Mouse (Mus musculus) CH12.LX (cell line): ENCODE data around the gene Rad54l2. TPM values are rescaled to one million over a fixed set of nuclear protein-coding genes. Genes with fewer than 3 reads are reported as not detected.

Source experiments
- DNase-seq: peaks from one replicate; pipeline ENCODE4 v3.0.0-alpha.2; 2013; ENCODE audit errors: extremely low read depth
- H3K27ac ChIP-seq: 2 replicates; pipeline ENCODE4 v1.5.1; 2012; ENCODE audit warnings: low read depth, mild to moderate bottlenecking, control low read depth, moderate library complexity; ENCODE audit not compliant: insufficient read depth
- H3K27me3 ChIP-seq: replicated peaks from 2 replicates; pipeline ENCODE3; 2012; ENCODE audit warnings: inconsistent platforms
- H3K36me3 ChIP-seq, 2 experiments: replicated peaks in 1 of 2; 2 replicates each; pipeline versions ENCODE3 to v1.6.1; 2012; ENCODE audit warnings: inconsistent platforms in 1 of 2, low read length in 1 of 2, mild to moderate bottlenecking in 1 of 2, mixed read lengths in 1 of 2, moderate library complexity in 1 of 2; ENCODE audit not compliant: control insufficient read depth in 1 of 2, insufficient read depth in 1 of 2
- H3K4me1 ChIP-seq, 2 experiments: 2 replicates each; pipeline ENCODE4 v1.6.1; 2012; ENCODE audit warnings: inconsistent platforms in 1 of 2, moderate library complexity in 1 of 2; ENCODE audit not compliant: insufficient read depth in 2 of 2, control insufficient read depth in 1 of 2
- H3K4me2 ChIP-seq: 2 replicates; pipeline ENCODE4 v1.6.1; 2012; ENCODE audit warnings: low read depth, mild to moderate bottlenecking, control low read depth; ENCODE audit not compliant: poor library complexity, insufficient read depth, severe bottlenecking
- H3K4me3 ChIP-seq, 3 experiments: fragments of 150-350 bp in 1 of 3; sonication (generic) in 1 of 3; replicated peaks in 1 of 3; 2 replicates each; pipeline versions ENCODE3 to v1.5.1; 2011 to 2012; ENCODE audit warnings: low read depth in 2 of 3, low read length in 2 of 3, mild to moderate bottlenecking in 2 of 3, moderate library complexity in 2 of 3, control low read depth in 1 of 3, improper control_type of control experiment in 1 of 3, inconsistent platforms in 1 of 3, mixed read lengths in 1 of 3; ENCODE audit not compliant: poor library complexity in 1 of 3
- H3K79me2 ChIP-seq: replicated peaks from 2 replicates; pipeline ENCODE4 v1.6.1; 2012; ENCODE audit warnings: mild to moderate bottlenecking, moderate library complexity; ENCODE audit not compliant: control insufficient read depth, poor library complexity, insufficient read depth, severe bottlenecking; ENCODE audit errors: extremely low read depth
- H3K9ac ChIP-seq: 2 replicates; pipeline ENCODE4 v1.6.1; 2012; ENCODE audit warnings: low read depth, mild to moderate bottlenecking, control low read depth, moderate library complexity; ENCODE audit not compliant: insufficient read depth
- H3K9me3 ChIP-seq: replicated peaks from 2 replicates; pipeline ENCODE3; 2012; ENCODE audit warnings: low read length, inconsistent platforms, mixed read lengths
- BHLHE40 ChIP-seq: IDR thresholded peaks from 2 replicates; pipeline ENCODE4 v1.6.1; 2011; ENCODE audit warnings: mild to moderate bottlenecking, low read depth, low read length, improper control_type of control experiment
- CHD2 ChIP-seq: IDR thresholded peaks from 2 replicates; pipeline ENCODE4 v1.6.1; 2011; ENCODE audit warnings: low read length, improper control_type of control experiment
- CTCF ChIP-seq, 2 experiments: IDR thresholded peaks in 1 of 2; conservative IDR thresholded peaks in 1 of 2; 2 replicates each; pipeline ENCODE4 v1.5.1; 2011 to 2012; ENCODE audit warnings: low read depth in 2 of 2, low read length in 2 of 2, improper control_type of control experiment in 1 of 2, inconsistent platforms in 1 of 2, mild to moderate bottlenecking in 1 of 2, moderate library complexity in 1 of 2
- HCFC1 ChIP-seq: IDR thresholded peaks from 2 replicates; pipeline ENCODE4 v1.6.1; 2012; ENCODE audit warnings: low read depth, mild to moderate bottlenecking, inconsistent platforms, low read length, improper control_type of control experiment
- IRF4 ChIP-seq: IDR thresholded peaks from 2 replicates; pipeline ENCODE4 v1.6.1; 2014; ENCODE audit warnings: low read depth, mild to moderate bottlenecking, inconsistent platforms, low read length, improper control_type of control experiment
- KAT2A ChIP-seq: IDR thresholded peaks from 2 replicates; pipeline ENCODE4 v1.6.1; 2012; ENCODE audit warnings: low read length, improper control_type of control experiment, inconsistent platforms; ENCODE audit not compliant: insufficient replicate concordance
- MAX ChIP-seq: IDR thresholded peaks from 2 replicates; pipeline ENCODE4 v1.6.1; 2011; ENCODE audit warnings: low read length, improper control_type of control experiment
- MEF2A ChIP-seq: IDR thresholded peaks from 2 replicates; pipeline ENCODE4 v1.6.1; 2014; ENCODE audit warnings: low read depth, mild to moderate bottlenecking, inconsistent platforms, low read length, improper control_type of control experiment, borderline replicate concordance
- MYC ChIP-seq: IDR thresholded peaks from 2 replicates; pipeline ENCODE4 v1.6.1; 2011; ENCODE audit warnings: low read depth, mild to moderate bottlenecking, improper control_type of control experiment, low read length
- NELFE ChIP-seq: IDR thresholded peaks from 2 replicates; pipeline ENCODE4 v1.6.1; 2011; ENCODE audit warnings: low read depth, low read length, improper control_type of control experiment
- NRF1 ChIP-seq: IDR thresholded peaks from 2 replicates; pipeline ENCODE4 v1.6.1; 2014; ENCODE audit warnings: low read depth, mild to moderate bottlenecking, inconsistent platforms, low read length, improper control_type of control experiment, moderate library complexity
- PAX5 ChIP-seq: IDR thresholded peaks from 2 replicates; pipeline ENCODE4 v1.6.1; 2012; ENCODE audit warnings: low read length, inconsistent platforms, mixed read lengths
- RAD21 ChIP-seq: IDR thresholded peaks from 2 replicates; pipeline ENCODE4 v1.6.1; 2011; ENCODE audit warnings: low read depth, mild to moderate bottlenecking, low read length, improper control_type of control experiment, moderate library complexity
- RCOR1 ChIP-seq: conservative IDR thresholded peaks from 2 replicates; pipeline ENCODE4 v1.6.1; 2012; ENCODE audit warnings: low read depth, mild to moderate bottlenecking, inconsistent platforms, low read length, improper control_type of control experiment
- SMC3 ChIP-seq: IDR thresholded peaks from 2 replicates; pipeline ENCODE4 v1.6.1; 2011; ENCODE audit warnings: low read depth, low read length, improper control_type of control experiment
- TBP ChIP-seq: conservative IDR thresholded peaks from 2 replicates; pipeline ENCODE4 v1.6.1; 2011; ENCODE audit warnings: low read depth, low read length, improper control_type of control experiment
- TCF12 ChIP-seq: IDR thresholded peaks from 2 replicates; pipeline ENCODE4 v1.6.1; 2014; ENCODE audit warnings: low read depth, mild to moderate bottlenecking, inconsistent platforms, low read length, improper control_type of control experiment
- ZKSCAN1 ChIP-seq: IDR thresholded peaks from 2 replicates; pipeline ENCODE4 v1.6.1; 2012; ENCODE audit warnings: low read depth, inconsistent platforms, low read length, improper control_type of control experiment, borderline replicate concordance
- dilution Hi-C: fragments of 300-500 bp; cut with MboI; formaldehyde crosslinking; loops from 2 replicates; pipeline ENCODE4 v1.14.3; 2020; ENCODE audit warnings: low sequenced_read_pairs; ENCODE audit not compliant: extremely low pct_unique_long_range_greater_than_20kb, extremely low pct_ligation_motif_present
- in situ Hi-C: fragments of 300-500 bp; cut with MboI; formaldehyde crosslinking; loops from 3 replicates; pipeline ENCODE4 v1.14.3; 2019; ENCODE audit warnings: low sequenced_read_pairs, low pct_ligation_motif_present, low pct_unique_long_range_greater_than_20kb, mixed read lengths
- polyA plus RNA-seq: library from polyadenylated mRNA; unstranded; fragments of >175 nt; gene quantifications from 2 replicates; pipeline ENCODE4 v1.2.1, GENCODE M21; 2012; ENCODE audit warnings: low read depth; ENCODE audit not compliant: insufficient read length
- total RNA-seq, 2 experiments: library from RNA; depleted of rRNA; stranded (reverse); fragments of 300-350 nt in 1 of 2; fragments of >200 nt in 1 of 2; gene quantifications; 2 replicates each; pipeline ENCODE4 v1.2.3; 2012 to 2014

The Rad54l2 gene
- total and polyA plus RNA-seq, 3 experiments = 7.2 to 16.5 (median 11.6) TPM

DNA sequence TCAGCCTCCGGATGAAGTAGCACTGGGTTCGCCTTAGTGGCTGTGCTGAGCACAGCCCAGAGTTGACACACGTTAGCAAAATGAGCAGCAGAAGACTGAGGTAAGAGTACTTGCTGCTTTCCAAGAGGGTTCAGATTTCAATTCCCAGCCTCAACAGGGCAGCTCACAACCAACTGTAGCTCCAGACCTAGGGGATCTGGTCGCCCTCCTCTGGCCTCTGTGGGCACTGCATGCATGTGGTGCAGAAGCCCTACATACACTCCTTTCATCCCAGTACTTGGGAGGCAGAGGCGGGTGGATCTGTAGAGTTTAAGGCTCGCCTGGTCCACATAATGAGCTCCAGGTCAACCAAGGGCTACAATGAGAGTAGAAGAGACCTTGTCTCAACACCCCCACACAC is 145.2 kb downstream of the Rad54l2 start:
- dilution Hi-C loops = no loop called here
- in situ Hi-C loops = no loop called here
- Histone ChIP-seq H3K27ac (no peak overlapping the region), H3K79me2 (no peaks in the 10 kb centered on the region), H3K36me3 (no peaks in the 10 kb centered on the region), H3K4me2 (no peak overlapping the region), H3K4me3 (no peak overlapping the region), H3K4me1 (peaks cover 11 to 12% of the 10 kb centered on the region in 2 experiments), H3K9me3 (peaks cover 22% of the 10 kb centered on the region), H3K9ac (no peak overlapping the region), H3K27me3 (peaks cover 67% of the 10 kb centered on the region)
- TF ChIP-seq NRF1 (no peak), IRF4 (no peak), KAT2A (no peak), PAX5 (no peak), SMC3 (peak; percentile 44), NELFE (no peak), RAD21 (peak; percentile 15), TBP (no peak), HCFC1 (no peak), CTCF (conservative IDR thresholded peaks at IDR 0.05 in 1 of 2, IDR thresholded peaks at IDR 0.05 in 1 of 2; ENCODE audit: low read depth in 2 of 2, low read length in 2 of 2) (peak in 1 of 2 experiments; percentile 59; a peak in 2 of 4 replicates)
- DNase-seq = peak; percentile 29

DNA sequence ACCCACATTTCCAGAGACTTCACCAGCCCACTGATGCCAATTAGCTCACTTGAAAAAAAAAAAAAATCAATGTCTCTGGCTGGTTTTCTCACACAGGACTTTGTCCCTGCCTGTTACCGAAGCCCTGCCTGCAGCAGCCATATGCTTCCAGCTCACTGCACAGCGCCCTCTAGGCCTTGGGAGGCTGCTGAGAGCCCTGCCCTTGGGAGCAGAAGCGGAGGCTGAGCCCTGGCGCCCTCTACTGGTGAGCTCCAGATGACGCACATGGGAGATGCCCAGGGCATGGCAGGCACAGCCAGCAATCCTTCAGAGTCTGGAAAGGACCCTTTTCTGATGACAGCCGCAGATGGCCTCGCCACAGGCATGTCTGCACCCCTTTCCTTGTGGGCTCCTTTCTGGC is 145.9 kb downstream of the Rad54l2 start:
- peaks cover 22% of the 10 kb centered on the region for H3K9me3 ChIP-seq
- in situ Hi-C loops = no loop called here
- TF ChIP-seq RAD21 (peak; percentile 67), MYC (peak; percentile 85), SMC3 (peak; percentile 92), ZKSCAN1 (no peak), MEF2A (peak; percentile 29; the same call in 1 of the 2 replicates), RCOR1 (no peak), NELFE (peak; percentile 68; the same call in 1 of the 2 replicates), CHD2 (no peak), HCFC1 (0 out of 2 replicates have a peak, but pooled peaks have one; percentile 28), MAX (peak; percentile 82), TCF12 (peak; percentile 46), BHLHE40 (no peak), CTCF (conservative IDR thresholded peaks at IDR 0.05 in 1 of 2, IDR thresholded peaks at IDR 0.05 in 1 of 2; ENCODE audit: low read depth in 2 of 2, low read length in 2 of 2) (peak; percentile 67 to 100; a peak in 3 of 4 replicates), NRF1 (0 out of 2 replicates have a peak, but pooled peaks have one; percentile 10)
- DNase-seq = peak; percentile 90
- H3K27me3 ChIP-seq = peaks cover 68% of the 10 kb centered on the region
- H3K4me2 ChIP-seq = no peak overlapping the region
- H3K9ac ChIP-seq = no peak overlapping the region
- no peaks in the 10 kb centered on the region for H3K36me3 ChIP-seq
- peaks cover 13 to 14% of the 10 kb centered on the region in 2 experiments for H3K4me1 ChIP-seq
- no peak overlapping the region for H3K4me3 ChIP-seq
- dilution Hi-C loops = no loop called here
- H3K27ac ChIP-seq = no peak overlapping the region
- no peaks in the 10 kb centered on the region for H3K79me2 ChIP-seq
